Mouse (Mus musculus): ENCODE data around the gene Mgea5.

DNA sequence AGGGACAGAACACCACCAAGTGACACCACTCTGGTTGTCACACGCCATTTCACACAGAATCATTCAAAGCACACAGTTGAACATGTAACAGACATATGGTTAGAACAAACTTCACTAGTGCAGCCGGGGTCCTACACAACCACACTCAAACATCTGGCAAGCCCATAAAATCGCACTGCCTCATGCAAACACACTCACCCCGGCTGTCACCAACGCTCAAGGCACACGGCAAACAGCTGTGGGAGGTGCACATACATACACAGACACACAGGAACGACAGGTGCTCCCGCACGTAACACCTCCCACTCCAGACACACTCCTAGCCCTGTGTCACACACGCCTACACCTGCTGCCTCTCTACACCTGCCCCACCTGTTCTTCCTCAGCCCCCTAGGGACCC is 31.5 kb upstream of the Mgea5 start:
- TF ChIP-seq MAX (IDR thresholded peaks at IDR 0.05; ENCODE audit: low read length) (no peak), CTCF (IDR thresholded peaks at IDR 0.05 in 2 of 3, conservative IDR thresholded peaks at IDR 0.05 in 1 of 3; ENCODE audit: control insufficient read depth in 1 of 3, insufficient read depth in 1 of 3, low read depth in 2 of 3, low read length in 3 of 3, poor library complexity in 1 of 3, severe bottlenecking in 1 of 3) (no peak), POLR2A (IDR thresholded peaks at IDR 0.05; ENCODE audit: control insufficient read depth in 1 of 2, insufficient read depth in 1 of 2, low read depth in 1 of 2, low read length in 2 of 2, poor library complexity in 1 of 2) (no peak), MXI1 (IDR thresholded peaks at IDR 0.05; ENCODE audit: low read depth, low read length) (no peak), POLR2AphosphoS5 (IDR thresholded peaks at IDR 0.05; ENCODE audit: borderline replicate concordance, low read depth, low read length) (no peak), NRF1 (IDR thresholded peaks at IDR 0.05; ENCODE audit: insufficient read depth, low read depth, low read length, poor library complexity, severe bottlenecking) (no peak), ETS1 (IDR thresholded peaks at IDR 0.05; ENCODE audit: low read depth, low read length) (no peak), MAFK (IDR thresholded peaks at IDR 0.05; ENCODE audit: borderline replicate concordance, low read depth, low read length) (no peak), KAT2A (conservative IDR thresholded peaks at IDR 0.05; ENCODE audit: low read depth, low read length) (no peak)

All from MEL (cell line).